Mouse (Mus musculus): ENCODE results near the gene Olfr700.
"Not testable (repeated sequence)": the region's sequence is repeated elsewhere in the genome, so short reads cannot be mapped to it uniquely, and the experiment has no call there.

Gene Olfr700

GRCm38 (mm10) chr7:106808734-106809133 lies at the start of gene Olfr700:
TSS of gene Olfr700 (minus strand) at chr7:106808834.
- no peak for DNase-seq (ENCODE audit: low read depth, low spot score)

- no peak for DNase-seq (ENCODE audit: low read depth, low spot score)
Measured at GRCm38 (mm10) chr7:106843060-106843459, 34.4 kb upstream of the Olfr700 start, which contains the start of gene Olfr703. TSS of gene Olfr703 (plus strand) at chr7:106843360.

- no peak for DNase-seq (ENCODE audit: low read depth, low spot score)
Measured at GRCm38 (mm10) chr7:106833793-106834192, 25.2 kb upstream of the Olfr700 start, which contains the start of gene Olfr702. TSS of gene Olfr702 (minus strand) at chr7:106833893.

- no peak for DNase-seq (ENCODE audit: low read depth, low spot score)
Measured at GRCm38 (mm10) chr7:106818414-106818813, 9.8 kb upstream of the Olfr700 start.

- no peak for DNase-seq (ENCODE audit: low read depth, low spot score)
Measured at GRCm38 (mm10) chr7:106815775-106816174, 7.1 kb upstream of the Olfr700 start.

GRCm38 (mm10) chr7:106813829-106814228 lies 5.2 kb upstream of the Olfr700 start, which contains the start of gene Olfr701:
TSS of gene Olfr701 (plus strand) at chr7:106814129.
- DNase-seq (ENCODE audit: low read depth, low spot score): no peak

GRCm38 (mm10) chr7:106793098-106793497 lies 15.5 kb downstream of the Olfr700 start, which contains the start of gene Olfr699:
TSS of gene Olfr699 (minus strand) at chr7:106793198.
- no peak for DNase-seq (ENCODE audit: low read depth, low spot score)

GRCm38 (mm10) chr7:106788330-106788729 lies 20.3 kb downstream of the Olfr700 start:
- no peak for DNase-seq (ENCODE audit: low read depth, low spot score)

GRCm38 (mm10) chr7:106761008-106761407 lies 47.6 kb downstream of the Olfr700 start:
- not testable (repeated sequence) for DNase-seq (ENCODE audit: low read depth, low spot score)

GRCm38 (mm10) chr7:106758800-106759199 lies 49.8 kb downstream of the Olfr700 start:
- DNase-seq (ENCODE audit: low read depth, low spot score): no peak

Data from retina, postnatal 7 days (tissue).